Mouse (Mus musculus) T-helper 1 cell (primary cell): ENCODE results near the gene D6Wsu163e.

Experiments
- in situ Hi-C: fragments of 300-600 bp; cut with MboI, MseI; formaldehyde crosslinking; loops from one replicate; pipeline ENCODE4 v1.15.1; 2025; ENCODE audit warnings: high pct_unique_total_duplicates

The D6Wsu163e gene

DNA sequence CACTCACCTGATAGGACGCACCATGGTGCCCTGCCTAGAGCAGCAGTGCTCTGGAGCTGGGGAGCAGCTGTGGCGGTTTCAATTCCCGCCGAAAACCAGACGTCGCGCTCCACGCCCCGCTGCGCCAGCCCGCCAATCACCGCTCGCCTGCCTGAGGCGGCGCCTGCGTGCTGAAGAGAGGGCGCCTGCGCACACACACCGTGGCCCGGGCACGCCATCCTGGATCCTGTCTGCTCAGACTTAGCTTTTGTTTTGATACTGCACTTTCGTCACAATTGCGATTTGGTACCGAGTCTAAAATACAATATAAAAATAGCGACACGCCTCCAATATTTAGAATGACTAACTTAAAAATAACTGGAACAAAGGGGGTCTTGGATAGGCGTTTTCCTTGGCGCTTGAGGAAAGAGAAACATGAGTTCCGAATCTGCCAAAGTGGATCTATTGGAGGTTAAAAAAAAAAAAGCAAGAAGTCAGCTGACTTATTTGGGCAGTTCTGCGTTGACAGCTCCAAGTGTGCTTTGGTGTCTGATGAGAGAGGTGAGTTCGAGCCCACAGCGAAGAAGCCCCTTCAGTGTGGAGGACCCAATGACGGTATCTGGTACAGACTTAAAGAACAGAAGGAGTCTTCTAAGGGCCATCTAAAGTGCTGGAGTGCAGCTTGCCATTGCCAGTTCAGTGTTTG lies at the start of gene D6Wsu163e, which contains the start of gene Rad51ap1:
TSS of gene D6Wsu163e (plus strand) at position 476 of the 685 bp plus-strand sequence.
TSS of gene Rad51ap1 (minus strand) at position 101 of the 685 bp plus-strand sequence.
- in situ Hi-C loops, result loop anchor here (10.0 kb wide), 1 partner anchor 435 kb away; no protein-coding TSS in a partner anchor

DNA sequence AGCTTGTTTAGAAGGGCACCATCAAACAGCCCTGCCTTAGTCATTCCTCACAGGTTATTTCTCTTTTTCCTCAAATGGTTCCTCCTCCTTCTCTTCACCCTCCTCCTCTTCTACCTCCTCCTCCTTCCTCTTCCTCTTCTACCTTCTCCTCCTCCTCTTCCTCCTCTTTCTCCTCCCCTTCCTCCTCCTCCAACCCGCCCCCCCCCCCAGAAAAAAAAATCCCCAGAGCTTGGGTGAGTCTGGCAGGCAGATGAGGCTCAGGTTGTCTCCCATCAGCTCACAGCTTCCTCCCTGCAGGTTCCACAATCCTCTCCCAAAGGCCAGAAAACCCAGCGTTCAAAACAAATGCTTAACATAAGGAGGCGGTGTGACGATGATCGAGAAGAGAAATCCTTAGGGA lies 32.4 kb upstream of the D6Wsu163e start:
- in situ Hi-C loops, result no loop called here

- in situ Hi-C loops, result no loop called here
Observed at GRCm38 (mm10) chr6:126907876-126908275, 31.9 kb upstream of the D6Wsu163e start.

- in situ Hi-C loops, result no loop called here
Observed at GRCm38 (mm10) chr6:126910727-126911126, 29.0 kb upstream of the D6Wsu163e start.

DNA sequence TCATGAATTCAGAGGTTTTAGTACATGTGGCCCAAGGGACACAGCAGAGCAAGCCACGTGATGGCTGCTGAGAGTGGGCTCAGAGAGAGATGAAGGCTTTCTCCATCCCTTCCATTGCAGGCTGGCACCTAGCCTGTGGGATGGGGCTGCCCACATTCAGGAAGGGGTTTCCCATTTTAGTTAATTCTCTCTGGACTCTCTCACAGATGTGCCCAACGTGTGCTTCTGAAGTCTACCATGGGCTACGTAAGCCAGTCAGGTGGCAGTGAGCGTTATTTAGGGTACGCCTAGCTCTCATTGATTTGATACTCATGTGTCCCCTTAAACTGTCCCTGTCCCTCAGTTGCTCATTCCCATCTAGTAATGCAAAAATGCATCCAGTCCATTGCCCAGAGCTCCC lies 24.8 kb upstream of the D6Wsu163e start:
- in situ Hi-C loops, result no loop called here

- in situ Hi-C loops, result loop anchor here (10.0 kb wide), 1 partner anchor 1084 kb away; no protein-coding TSS in a partner anchor
Observed at GRCm38 (mm10) chr6:126921111-126921881, 18.5 kb upstream of the D6Wsu163e start, which contains the start of gene Dyrk4. Gene Dyrk4, minus strand, starts transcription at chr6:126921839.

DNA sequence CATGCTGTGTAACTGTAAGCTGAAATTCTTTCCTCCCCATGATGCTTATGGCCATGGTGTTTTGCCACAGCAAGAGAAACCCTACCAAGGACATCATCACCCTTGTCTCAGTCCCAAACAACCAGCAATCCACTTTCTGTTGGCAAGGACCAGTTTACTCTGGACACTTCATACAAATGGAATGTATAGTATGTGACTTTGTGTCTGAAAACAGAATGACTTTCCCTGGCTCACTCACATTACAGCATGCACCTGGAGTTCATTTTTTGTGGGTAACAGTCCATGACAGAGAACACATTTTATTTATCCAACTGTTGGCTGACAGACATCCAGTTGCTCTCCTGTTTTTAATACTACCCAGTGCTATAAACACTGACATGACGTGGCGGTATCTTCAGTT lies 6.9 kb upstream of the D6Wsu163e start:
- in situ Hi-C loops, result no loop called here

DNA sequence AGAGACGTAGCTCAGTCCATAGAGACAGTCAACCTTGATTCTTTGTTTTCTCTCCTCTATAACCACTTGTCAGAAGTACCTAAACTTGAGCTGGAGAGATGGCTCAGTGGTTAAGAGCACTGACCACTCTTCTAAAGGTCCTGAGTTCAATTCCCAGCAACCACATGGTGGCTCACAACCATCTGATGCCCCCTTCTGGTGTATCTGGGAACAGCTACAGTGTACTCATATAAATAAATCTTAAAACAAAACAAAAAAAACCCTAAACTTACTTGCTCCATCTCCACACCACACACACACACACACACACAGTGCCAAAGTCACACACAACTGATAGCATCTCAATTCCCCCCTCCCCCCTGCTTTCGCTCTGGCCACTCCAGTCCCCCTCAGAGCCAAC lies 1.7 kb upstream of the D6Wsu163e start:
- in situ Hi-C loops, result no loop called here

GRCm38 (mm10) chr6:126938853-126939486 lies 792 bp upstream of the D6Wsu163e start:
- in situ Hi-C loops, result no loop called here

DNA sequence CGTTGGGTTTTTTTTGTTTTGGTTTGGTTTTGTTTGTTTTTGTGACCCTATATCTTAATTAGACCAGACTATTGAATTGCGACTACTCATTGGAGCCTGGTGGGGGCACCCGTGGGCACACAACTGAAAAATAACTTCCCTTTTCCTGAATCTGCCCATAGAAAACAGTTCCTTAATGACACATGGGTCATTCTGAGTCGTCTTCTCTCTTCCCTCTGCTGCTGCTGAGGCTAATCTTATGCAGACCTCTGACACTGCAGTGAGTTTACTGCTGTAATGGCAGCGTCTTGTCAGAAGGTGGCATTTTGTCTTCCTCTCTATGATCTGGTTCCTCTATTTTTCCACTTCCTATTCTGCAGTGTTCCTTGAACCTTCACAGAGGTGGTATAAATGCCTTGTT lies 689 bp downstream of the D6Wsu163e start:
- in situ Hi-C loops, result loop anchor here (10.0 kb wide), 1 partner anchor 434 kb away; no protein-coding TSS in a partner anchor

- in situ Hi-C loops, result loop anchor here (10.0 kb wide), 1 partner anchor 426 kb away; no protein-coding TSS in a partner anchor
Observed at GRCm38 (mm10) chr6:126948336-126948735, 8.6 kb downstream of the D6Wsu163e start.

GRCm38 (mm10) chr6:126955734-126956133 lies 16.0 kb downstream of the D6Wsu163e start:
- in situ Hi-C loops, result no loop called here

GRCm38 (mm10) chr6:126961371-126962018 lies 21.7 kb downstream of the D6Wsu163e start:
- in situ Hi-C loops, result no loop called here

GRCm38 (mm10) chr6:126962709-126963108 lies 22.9 kb downstream of the D6Wsu163e start:
- in situ Hi-C loops, result no loop called here

DNA sequence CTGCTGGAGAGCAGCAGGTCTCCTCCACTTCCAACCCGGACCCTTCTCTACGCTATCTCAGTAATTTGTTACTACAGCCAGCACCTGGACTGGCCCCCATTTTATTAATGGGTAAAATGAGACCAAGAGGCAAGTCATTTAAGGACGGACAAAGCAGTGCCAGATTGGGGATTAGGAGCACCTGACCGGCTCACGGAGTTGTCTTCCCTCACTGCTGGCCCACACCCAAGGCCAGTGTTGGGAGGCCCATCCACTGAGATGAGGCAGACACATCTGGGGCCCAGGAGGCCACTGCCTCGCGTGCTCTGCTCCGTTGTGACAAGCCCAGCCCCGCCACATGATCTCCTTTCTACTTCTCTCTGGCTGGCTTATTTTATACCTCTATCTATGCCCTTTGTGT lies 23.7 kb downstream of the D6Wsu163e start:
- in situ Hi-C loops, result no loop called here

- in situ Hi-C loops, result no loop called here
Observed at GRCm38 (mm10) chr6:126966241-126967026, 26.7 kb downstream of the D6Wsu163e start.

GRCm38 (mm10) chr6:126981539-126982234 lies 41.9 kb downstream of the D6Wsu163e start:
- in situ Hi-C loops, result no loop called here

DNA sequence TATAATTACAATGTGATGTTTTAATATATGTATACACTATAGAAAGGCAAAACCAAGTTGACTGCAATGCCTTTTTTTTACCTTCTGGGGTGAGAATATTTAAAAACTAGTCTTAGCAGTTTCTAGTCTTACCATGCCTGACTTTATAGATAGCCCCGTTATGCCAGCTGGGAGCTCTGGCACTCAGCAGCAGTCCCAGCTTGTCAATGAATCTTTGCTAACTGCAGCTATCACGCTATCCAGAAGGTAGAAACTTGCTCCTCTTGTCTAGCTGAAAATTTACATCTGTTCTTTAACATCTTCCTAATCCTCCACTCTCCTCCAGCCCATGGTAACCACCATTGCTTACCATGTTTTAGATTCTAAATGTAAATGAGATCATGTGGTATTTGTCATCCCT lies 53.9 kb downstream of the D6Wsu163e start:
- in situ Hi-C loops, result no loop called here

- in situ Hi-C loops, result no loop called here
Observed at GRCm38 (mm10) chr6:126995494-126995893, 55.7 kb downstream of the D6Wsu163e start.

GRCm38 (mm10) chr6:126996399-126996798 lies 56.6 kb downstream of the D6Wsu163e start:
- in situ Hi-C loops, result no loop called here
